Mouse (Mus musculus): ENCODE results near the gene Cyp27a1.

Gene Cyp27a1

DNA sequence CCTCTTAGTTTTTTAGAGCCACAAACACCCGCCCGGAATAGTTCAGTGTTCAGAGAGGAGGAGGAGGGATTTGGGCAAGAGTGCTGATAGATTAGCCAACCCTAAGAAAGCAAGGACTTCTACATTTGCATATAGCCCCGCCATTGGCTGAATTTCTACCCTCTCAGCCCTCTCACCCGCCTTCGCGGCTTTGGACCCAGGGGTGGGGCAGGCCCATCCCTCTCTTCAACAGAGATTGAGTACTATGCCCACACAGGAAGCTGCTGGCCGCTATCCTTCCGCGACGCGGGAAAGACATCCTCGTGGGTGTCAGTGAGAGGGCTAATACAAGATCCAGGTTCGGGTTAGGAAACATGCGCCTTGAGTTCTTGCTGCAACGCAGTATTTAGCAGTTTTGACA, 59.8 kb downstream of the Cyp27a1 start:
- DNase-seq (ENCODE audit: low spot score) = no peak

- DNase-seq (ENCODE audit: low spot score) = no peak
Observed at GRCm38 (mm10) chr1:74774062-74774461, 60.7 kb downstream of the Cyp27a1 start.

- DNase-seq (ENCODE audit: low spot score) = no peak
Observed at GRCm38 (mm10) chr1:74775816-74776215, 62.4 kb downstream of the Cyp27a1 start.

DNA sequence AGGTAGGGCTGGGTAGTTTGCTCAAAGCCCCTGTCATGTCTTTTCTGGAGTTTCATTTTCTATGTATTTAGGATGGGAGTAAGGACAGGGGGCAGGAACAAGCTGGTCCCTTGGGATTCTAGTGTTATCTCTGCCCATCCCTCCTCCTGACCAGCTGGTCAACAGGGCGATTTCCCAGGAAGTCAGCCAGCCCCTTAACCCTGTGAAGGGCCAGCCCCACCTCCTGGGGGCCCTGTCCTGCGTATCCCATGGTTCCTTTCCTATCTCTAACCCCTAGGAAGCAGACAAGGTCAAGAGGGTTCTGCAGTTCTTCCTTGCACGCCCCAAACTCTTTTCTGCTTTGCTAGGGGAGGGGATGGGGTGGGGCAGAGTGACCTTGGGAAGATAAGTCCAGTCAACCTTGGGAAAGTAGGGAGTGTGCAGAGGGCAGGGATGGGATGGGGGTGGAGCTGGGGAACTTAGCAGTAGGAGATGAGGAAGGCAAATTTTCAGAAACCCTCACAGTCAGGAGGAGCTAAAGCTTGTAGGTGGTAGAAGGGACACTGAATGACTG, 65.6 kb downstream of the Cyp27a1 start:
- DNase-seq (ENCODE audit: low spot score) = no peak

- no peak for DNase-seq (ENCODE audit: low spot score)
Observed at GRCm38 (mm10) chr1:74782045-74782444, 68.7 kb downstream of the Cyp27a1 start.

DNA sequence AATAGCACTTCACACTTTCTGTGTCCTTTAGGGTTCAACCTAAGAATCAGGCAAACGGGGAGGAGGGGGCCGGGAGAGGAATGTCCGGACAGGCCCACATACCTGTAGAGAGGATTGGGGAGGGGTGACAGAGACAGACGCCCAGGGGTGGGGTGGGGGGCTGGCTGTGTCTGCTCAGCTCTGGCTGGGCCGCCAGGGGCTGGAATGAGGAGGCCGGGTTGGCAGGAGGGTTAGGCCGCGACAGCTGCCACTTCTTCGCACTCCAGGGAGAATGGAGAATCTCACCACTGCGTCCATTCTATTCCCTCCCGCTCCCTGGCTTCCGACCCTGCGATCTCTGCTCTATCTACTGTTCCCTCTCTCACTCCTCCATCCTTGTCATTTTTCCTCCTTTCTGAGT, 70.2 kb downstream of the Cyp27a1 start:
- DNase-seq (ENCODE audit: low spot score) = no peak

DNA sequence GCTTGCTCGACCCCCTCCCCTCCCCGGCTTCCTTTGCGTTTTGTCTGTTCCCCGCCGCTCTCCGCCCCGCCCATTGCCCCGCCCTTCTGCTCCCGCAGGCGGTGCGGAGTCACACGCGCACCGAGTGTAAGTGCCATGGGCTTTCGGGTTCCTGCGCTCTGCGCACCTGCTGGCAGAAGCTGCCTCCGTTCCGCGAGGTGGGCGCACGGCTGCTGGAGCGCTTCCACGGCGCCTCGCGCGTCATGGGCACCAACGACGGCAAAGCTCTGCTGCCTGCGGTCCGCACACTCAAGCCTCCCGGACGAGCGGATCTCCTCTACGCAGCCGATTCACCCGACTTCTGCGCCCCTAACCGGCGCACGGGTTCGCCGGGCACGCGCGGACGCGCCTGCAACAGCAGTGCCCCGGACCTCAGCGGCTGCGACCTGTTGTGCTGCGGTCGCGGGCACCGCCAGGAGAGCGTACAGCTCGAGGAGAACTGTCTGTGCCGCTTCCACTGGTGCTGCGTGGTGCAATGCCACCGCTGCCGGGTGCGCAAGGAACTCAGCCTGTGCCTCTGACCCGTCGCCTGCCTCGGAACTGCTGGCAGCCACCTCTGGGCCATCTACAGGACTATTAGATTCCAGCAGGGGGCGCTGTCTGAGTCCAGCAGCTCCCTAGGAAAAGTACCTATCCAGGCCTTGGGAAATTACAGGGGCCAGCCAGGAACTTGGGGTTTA, 70.8 kb downstream of the Cyp27a1 start:
- no peak for DNase-seq (ENCODE audit: low spot score)
